Mouse (Mus musculus): ENCODE results near the gene Slc30a3.

DNA sequence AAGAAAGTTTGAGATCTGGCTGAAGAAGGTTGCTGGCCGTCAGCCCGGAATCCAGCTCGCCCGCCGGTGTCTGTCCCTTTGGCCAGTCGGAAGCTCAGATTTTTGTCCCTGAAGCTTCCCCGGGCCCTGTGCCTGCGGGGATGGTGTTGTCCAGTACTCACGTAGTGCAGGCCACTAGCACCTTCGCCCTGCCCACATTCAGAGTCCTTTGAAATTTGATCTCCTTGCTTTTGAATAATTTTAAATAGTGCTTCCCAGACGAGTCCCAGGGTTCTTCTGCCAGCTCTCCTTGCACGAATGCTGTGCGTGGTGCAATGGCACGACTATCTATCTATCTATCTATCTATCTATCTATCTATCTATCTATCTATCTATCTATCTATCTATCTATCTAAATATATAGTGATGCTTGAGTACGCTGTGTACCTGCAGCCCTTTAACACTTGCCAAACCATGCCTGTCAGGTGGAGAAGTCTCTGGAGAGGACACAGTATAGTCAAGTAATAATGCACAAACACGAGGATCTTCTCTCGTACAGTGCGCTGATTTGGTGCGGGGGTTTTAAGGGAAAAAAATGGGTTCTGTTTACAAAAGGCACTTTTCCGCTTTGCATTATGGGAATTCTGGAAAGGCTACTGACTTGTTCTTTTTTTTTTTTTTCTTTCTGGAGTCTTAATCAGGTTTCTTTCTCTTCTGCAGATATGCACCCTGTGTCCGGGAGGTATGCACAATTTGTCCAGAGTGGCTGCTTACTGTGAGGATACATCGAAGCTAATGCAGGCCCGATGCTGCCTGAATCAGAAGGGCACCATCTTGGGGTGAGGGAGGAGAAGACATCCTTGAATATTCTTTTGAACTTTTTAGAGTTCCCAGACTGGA lies 59.0 kb downstream of the Slc30a3 start, which contains the start of gene Slc5a6:
- TF ChIP-seq GATA1 (IDR thresholded peaks at IDR 0.05; ENCODE audit: low read length) (no peak), TAL1 (IDR thresholded peaks at IDR 0.05; ENCODE audit: low read length) (no peak)

Data from erythroblast, embryonic 14.5 days (primary cell).